Mouse (Mus musculus) olfactory bulb, adult 2 months (tissue): ENCODE measurements around the gene Rgl1. TPM values are rescaled to one million over a fixed set of nuclear protein-coding genes. Genes with fewer than 3 reads are reported as not detected.

Source experiments
- H3K27ac ChIP-seq: fragments of 200-500 bp; 2 replicates; pipeline ENCODE4 v1.5.1; 2012; ENCODE audit warnings: low read depth, low read length; ENCODE audit not compliant: insufficient read depth
- H3K4me1 ChIP-seq: fragments of 200-500 bp; 2 replicates; pipeline ENCODE4 v1.6.1; 2012; ENCODE audit warnings: low read length; ENCODE audit not compliant: control insufficient read depth, insufficient read depth
- H3K4me3 ChIP-seq: fragments of 200-500 bp; 2 replicates; pipeline ENCODE4 v1.5.1; 2012; ENCODE audit warnings: mild to moderate bottlenecking, low read depth, low read length, moderate library complexity; ENCODE audit not compliant: insufficient read depth
- CTCF ChIP-seq: fragments of 200-500 bp; IDR thresholded peaks from 2 replicates; pipeline ENCODE4 v1.5.1; 2012; ENCODE audit warnings: low read depth, mild to moderate bottlenecking, low read length, moderate library complexity; ENCODE audit not compliant: insufficient read depth
- POLR2A ChIP-seq: fragments of 200-500 bp; IDR thresholded peaks from 2 replicates; pipeline ENCODE4 v1.6.1; 2012; ENCODE audit warnings: mild to moderate bottlenecking, low read depth, low read length, moderate library complexity; ENCODE audit not compliant: insufficient read depth
- WGBS: fragments of 180-500 bp; shearing (Covaris S2); methylation state at CpG from one replicate; pipeline ENCODE4 v1.1.7; 2018; 5-methylcytosine and 5-hydroxymethylcytosine counted together
- polyA plus RNA-seq: library from polyadenylated mRNA; stranded (reverse); fragments of >200 nt; gene quantifications from 2 replicates; pipeline ENCODE4 v1.2.4, GENCODE M21; 2012; ENCODE audit warnings: low replicate concordance; ENCODE audit not compliant: missing spikeins, insufficient read depth, insufficient read length

Gene Rgl1
- polyA plus RNA-seq, 1 experiment: not detected

- 1% methylated on average over 60 of the region's 60 CpGs for WGBS
- peak overlapping the region; percentile 52 for H3K27ac ChIP-seq
- H3K4me3 ChIP-seq: peak overlapping the region; percentile 92
- TF ChIP-seq POLR2A: no peak
- TF ChIP-seq CTCF: no peak
- peaks cover 5% of the 10 kb centered on the region for H3K4me1 ChIP-seq
These were observed 925 bp upstream of the Rgl1 start for GRCm38 (mm10) chr1:152766804-152767748.

GRCm38 (mm10) chr1:152761791-152762190 lies 4.4 kb downstream of the Rgl1 start:
- TF ChIP-seq POLR2A (no peak), CTCF (no peak)
- H3K4me3 ChIP-seq: no peak overlapping the region
- WGBS: 84% methylated on average over 2 of the region's 2 CpGs
- H3K4me1 ChIP-seq: peaks cover 4% of the 10 kb centered on the region
- H3K27ac ChIP-seq: no peak overlapping the region

GRCm38 (mm10) chr1:152750312-152750965 lies 15.7 kb downstream of the Rgl1 start, which contains the start of gene Apobec4:
TSS of gene Apobec4 (plus strand) at chr1:152750551.
- H3K4me1 ChIP-seq: peaks cover 19% of the 10 kb centered on the region
- TF ChIP-seq POLR2A (no peak), CTCF (no peak)
- H3K27ac ChIP-seq: peak within 1 kb of the TSS; percentile 84
- H3K4me3 ChIP-seq: no peak within 1 kb of the TSS; the same call in 1 of the 2 replicates
- WGBS: 21% methylated on average over 13 of the region's 13 CpGs

GRCm38 (mm10) chr1:152749276-152749675 lies 16.9 kb downstream of the Rgl1 start:
- TF ChIP-seq CTCF: no peak
- no peak for TF ChIP-seq POLR2A
- no peak overlapping the region for H3K27ac ChIP-seq
- H3K4me3 ChIP-seq: no peak overlapping the region
- peaks cover 19% of the 10 kb centered on the region for H3K4me1 ChIP-seq
- WGBS: 67% methylated on average over 9 of the region's 9 CpGs

- Histone ChIP-seq H3K27ac (no peak overlapping the region), H3K4me1 (peaks cover 14% of the 10 kb centered on the region), H3K4me3 (no peak overlapping the region)
- TF ChIP-seq POLR2A (no peak), CTCF (peak; percentile 27; the same call in 1 of the 2 replicates)
- 5% methylated on average over 5 of the region's 5 CpGs for WGBS
These were observed 19.7 kb downstream of the Rgl1 start for GRCm38 (mm10) chr1:152746426-152746825.

GRCm38 (mm10) chr1:152743095-152743826 lies 22.9 kb downstream of the Rgl1 start:
- Histone ChIP-seq H3K4me3 (no peak overlapping the region), H3K27ac (no peak overlapping the region), H3K4me1 (peaks cover 2% of the 10 kb centered on the region; the same call in 1 of the 2 replicates)
- no peak for TF ChIP-seq POLR2A
- TF ChIP-seq CTCF: no peak
- 76% methylated on average over 15 of the region's 15 CpGs for WGBS

- WGBS: 94% methylated on average over 11 of the region's 11 CpGs
- TF ChIP-seq CTCF (no peak), POLR2A (no peak)
These were observed 26.8 kb downstream of the Rgl1 start for GRCm38 (mm10) chr1:152739374-152739773.

GRCm38 (mm10) chr1:152738793-152739192 lies 27.4 kb downstream of the Rgl1 start:
- H3K27ac ChIP-seq: no peak overlapping the region
- no peak overlapping the region for H3K4me3 ChIP-seq
- WGBS: 96% methylated on average over 9 of the region's 9 CpGs
- H3K4me1 ChIP-seq: peaks cover 2% of the 10 kb centered on the region; the same call in 1 of the 2 replicates
- TF ChIP-seq POLR2A (no peak), CTCF (no peak)

More at GRCm38 (mm10) chr1:152739374-152739773, 26.8 kb downstream of the Rgl1 start:
- H3K4me3 ChIP-seq: no peak overlapping the region
- peaks cover 2% of the 10 kb centered on the region; the same call in 1 of the 2 replicates for H3K4me1 ChIP-seq
- H3K27ac ChIP-seq: no peak overlapping the region
